Mouse (Mus musculus): ENCODE measurements around the gene Irx4.

The Irx4 gene

GRCm38 (mm10) chr13:73270451-73271081 lies 10.3 kb downstream of the Irx4 start:
- no peak for DNase-seq

DNA sequence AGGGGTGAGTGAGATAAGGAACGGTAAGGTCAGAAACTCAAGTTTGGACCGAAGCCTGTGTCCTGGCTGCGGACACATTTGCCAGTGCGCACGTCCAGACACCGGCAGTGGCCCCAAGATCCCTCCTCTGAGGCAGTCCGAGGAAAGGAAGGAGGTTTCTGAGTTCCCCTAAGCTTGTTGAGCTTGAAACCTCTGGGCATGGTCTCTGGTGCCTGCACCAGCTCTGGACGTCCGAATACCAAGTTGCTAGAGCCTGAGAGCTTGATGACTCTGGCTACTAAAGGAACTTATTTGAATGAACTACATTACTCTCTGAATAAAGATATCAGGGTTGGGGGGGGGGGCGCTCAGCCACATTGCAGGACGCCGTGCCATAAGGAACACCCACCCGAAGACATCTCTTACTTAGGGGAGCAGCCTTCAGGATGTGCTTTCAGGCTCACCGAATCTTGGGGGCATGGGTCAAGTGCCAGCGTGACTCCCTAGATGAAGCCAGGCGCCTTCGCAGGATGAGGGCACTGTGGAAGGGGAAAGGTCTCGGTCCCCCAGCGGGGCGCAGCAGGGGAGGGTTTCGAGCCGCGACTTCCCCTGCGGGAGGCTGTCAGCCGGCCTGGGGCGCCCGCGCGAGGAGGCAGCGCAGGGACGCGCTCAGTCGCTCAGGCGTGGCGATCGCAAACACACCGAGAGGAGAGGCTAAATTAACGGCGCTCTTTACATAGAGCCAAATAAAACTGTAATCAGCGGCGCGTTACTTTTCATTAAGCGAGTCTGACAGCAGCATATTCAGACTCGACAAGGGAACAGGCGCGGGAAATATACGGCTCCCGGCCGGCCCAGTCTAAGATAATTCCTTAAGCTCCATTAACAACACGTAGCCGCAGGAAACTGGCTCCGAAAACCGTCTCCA lies 11.3 kb downstream of the Irx4 start:
- no peak for DNase-seq

GRCm38 (mm10) chr13:73272794-73273282 lies 12.6 kb downstream of the Irx4 start:
- no peak for DNase-seq

DNA sequence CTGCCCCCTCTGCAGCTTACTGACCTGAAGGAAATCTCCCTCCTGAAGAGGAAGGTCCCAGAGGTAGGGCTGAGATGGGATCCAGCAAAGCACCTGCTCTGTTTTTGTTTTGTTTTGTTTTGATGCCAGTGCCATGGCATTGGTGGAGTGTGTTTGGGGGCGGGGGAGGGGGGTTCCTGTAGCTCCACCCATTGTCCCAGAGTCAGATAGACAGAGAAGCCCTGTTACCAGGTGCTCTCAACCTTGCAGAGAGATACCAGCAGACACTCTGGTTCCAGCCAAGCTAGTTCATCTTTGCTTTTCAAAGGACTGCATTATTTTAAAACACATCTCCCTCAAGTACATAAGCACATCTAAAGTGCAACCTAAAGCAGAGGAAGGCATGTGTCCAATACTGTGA lies 13.3 kb downstream of the Irx4 start:
- DNase-seq: no peak

GRCm38 (mm10) chr13:73277361-73277760 lies 17.1 kb downstream of the Irx4 start:
- no peak for DNase-seq

- no peak for DNase-seq
These were observed 17.5 kb downstream of the Irx4 start for GRCm38 (mm10) chr13:73277797-73278196.

- no peak for DNase-seq
These were observed 18.9 kb downstream of the Irx4 start for GRCm38 (mm10) chr13:73279196-73279595.

DNA sequence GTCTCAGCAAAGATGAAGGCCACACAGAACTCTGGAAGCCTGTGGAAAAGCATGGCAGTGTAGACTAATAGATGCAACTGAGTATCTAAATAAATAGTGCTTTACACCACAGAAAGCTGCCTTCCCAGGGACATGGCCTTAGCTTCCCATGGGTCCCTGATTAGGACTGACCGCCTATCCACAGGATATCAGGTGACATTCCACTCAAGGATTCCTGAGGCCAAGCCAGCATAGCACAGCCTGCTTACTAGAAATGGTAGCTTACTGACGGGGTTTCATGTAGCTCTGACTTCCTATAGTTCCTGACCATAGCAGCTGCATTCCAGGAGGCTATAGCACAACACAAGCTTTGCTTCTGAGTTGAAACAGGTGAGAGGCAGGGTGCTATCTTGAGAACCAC lies 22.1 kb downstream of the Irx4 start:
- DNase-seq: no peak

GRCm38 (mm10) chr13:73283534-73283933 lies 23.3 kb downstream of the Irx4 start:
- no peak for DNase-seq

DNA sequence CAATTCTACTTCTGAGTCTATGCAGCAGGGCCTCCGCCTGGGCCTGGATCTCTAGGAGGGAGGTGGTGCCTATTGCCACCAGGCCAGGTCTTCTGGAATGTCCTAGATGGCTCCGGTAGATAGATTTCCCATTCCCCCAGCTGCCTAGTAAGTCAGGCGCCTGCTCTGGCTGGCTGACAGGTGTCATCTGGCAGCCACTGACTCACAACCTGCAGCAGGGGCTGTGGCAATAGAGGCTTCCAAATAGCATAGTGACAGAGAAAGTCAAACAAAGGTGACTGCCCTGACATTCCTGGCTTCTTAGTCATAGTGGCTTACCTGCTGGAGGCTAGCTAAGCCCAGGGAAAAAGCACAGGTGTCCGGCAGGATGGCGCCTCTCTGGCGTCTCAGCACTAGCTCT lies 29.9 kb downstream of the Irx4 start:
- DNase-seq: no peak

DNA sequence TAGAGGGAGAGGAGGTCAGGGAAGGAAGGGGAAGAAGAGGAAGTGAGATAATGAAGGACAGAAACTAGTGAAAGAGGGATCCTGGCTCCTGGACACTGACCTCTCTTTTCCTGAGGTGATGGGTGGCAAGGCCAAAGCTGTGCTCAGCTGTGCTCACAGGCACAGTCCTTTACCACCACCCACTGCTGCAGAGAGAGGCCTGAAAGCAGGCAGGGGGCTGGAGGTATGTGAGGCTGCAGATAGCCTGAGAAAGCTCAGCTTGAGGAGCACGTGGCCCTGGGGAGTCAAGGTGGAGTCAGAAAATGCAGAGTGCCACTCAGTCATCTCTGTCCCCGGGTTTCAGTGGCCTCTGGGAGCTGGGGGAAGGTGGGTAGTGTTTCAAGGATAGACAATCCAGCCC lies 30.8 kb downstream of the Irx4 start:
- DNase-seq: no peak

DNA sequence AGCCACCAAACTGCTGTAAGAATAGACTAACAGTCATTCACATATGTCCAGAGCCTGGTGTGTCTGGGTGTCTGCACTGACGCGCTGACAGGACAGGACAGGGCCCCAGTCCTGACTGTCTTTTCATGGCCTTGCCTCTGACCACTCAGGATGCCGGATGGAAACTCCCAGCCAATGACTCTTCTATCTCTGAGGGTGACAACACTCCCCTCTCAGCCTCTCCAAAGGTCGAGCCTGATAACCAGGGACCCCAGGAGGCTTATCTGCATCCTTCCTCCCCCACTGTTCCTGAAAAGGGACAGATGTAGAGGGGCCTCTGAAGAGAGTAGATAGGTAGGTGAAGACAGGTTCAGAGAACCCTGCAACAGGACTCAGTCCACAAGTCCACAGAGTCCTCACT lies 38.4 kb downstream of the Irx4 start:
- DNase-seq: no peak

GRCm38 (mm10) chr13:73299322-73299721 lies 39.0 kb downstream of the Irx4 start:
- DNase-seq: no peak

DNA sequence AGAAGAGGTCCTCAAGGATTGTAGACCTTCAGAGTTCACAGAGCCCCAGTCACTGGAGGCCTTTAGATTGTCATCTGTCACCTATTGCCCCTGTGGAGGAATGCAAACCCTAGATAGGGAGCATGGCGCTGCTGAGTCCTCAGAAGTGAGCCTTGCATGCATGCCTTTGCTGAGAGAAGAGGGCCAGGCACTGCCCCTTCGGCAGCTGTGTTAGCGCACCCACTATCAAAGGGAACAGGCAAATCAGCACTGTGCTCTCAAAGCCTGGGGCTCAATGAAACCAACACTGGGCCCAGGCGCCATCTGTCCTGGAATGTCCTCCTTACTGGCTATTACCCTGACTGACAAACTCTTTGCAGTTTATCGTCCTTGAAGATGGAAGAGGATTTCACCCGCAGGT lies 44.5 kb downstream of the Irx4 start:
- DNase-seq: no peak

GRCm38 (mm10) chr13:73305398-73306084 lies 45.3 kb downstream of the Irx4 start:
- DNase-seq: no peak

DNA sequence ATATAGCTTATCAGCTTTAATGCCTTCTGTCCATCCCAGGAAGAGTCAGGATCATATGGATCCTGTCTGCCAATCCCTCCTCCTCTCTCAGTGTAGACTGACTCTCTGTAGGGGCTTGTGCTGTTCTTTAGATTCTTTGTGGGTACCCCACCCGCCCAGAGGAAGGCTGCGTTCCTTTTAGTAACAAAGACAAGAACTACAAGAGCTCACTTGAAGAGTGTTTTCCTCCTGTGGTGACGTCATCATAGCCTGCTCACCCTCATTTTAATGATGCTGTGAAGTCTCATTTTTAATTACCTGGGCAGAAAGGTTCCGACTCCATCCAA lies 45.8 kb downstream of the Irx4 start:
- DNase-seq: no peak

GRCm38 (mm10) chr13:73306430-73306829 lies 46.2 kb downstream of the Irx4 start:
- DNase-seq: no peak

DNA sequence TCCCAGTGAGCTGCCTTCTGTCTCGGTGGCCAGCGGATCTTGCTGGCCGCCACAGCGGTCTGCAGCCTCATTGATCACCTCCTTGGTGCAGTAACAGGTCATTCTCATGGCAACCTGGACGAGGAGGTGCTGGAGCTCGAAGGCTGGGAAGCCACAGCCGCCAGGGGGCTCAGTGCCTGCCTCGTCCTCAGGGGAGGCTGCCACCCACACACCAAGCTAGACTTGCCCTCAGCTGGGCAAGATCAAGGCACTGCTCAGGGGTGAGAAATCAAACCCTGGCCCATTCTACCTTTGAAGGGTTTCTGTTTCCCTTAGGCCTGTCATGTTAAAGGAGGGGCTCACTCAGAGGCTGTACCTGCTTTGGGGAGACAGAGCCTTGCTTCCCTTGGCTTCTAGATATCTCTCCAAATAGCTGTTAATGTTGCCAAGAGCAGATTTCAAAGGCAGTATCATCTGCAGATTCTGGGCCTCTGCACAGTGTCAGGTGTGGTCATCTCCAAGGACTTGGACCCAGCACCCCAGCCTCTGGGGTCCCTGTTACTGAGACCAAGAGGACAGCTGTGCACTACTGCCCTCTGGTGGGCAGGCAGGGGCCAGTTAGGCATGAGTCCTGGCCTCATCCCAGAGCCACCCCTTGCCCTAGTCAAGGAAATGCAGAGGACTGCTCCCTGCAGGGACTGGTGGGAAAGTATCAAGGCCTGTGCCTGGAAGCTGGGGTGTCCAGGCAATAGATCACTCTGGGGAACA lies 50.1 kb downstream of the Irx4 start:
- DNase-seq: peak in 1 of 2 experiments; percentile 8
